Mouse (Mus musculus): ENCODE results near the gene Tmem8b.

Tmem8b gene

GRCm38 (mm10) chr4:43713652-43714219 lies 45.0 kb downstream of the Tmem8b start:
- DNase-seq (ENCODE audit: low spot score) = no peak

- DNase-seq (ENCODE audit: low spot score) = no peak
These were observed 51.9 kb downstream of the Tmem8b start for GRCm38 (mm10) chr4:43720491-43721228.

- no peak for DNase-seq (ENCODE audit: low spot score)
These were observed 53.4 kb downstream of the Tmem8b start for GRCm38 (mm10) chr4:43722191-43722590.

GRCm38 (mm10) chr4:43724764-43725163 lies 56.0 kb downstream of the Tmem8b start:
- DNase-seq (ENCODE audit: low spot score) = peak; percentile 77

- no peak for DNase-seq (ENCODE audit: low spot score)
These were observed 57.6 kb downstream of the Tmem8b start for GRCm38 (mm10) chr4:43726228-43726993.

- DNase-seq (ENCODE audit: low spot score) = no peak
These were observed 58.2 kb downstream of the Tmem8b start, which contains the start of gene Hrct1 for GRCm38 (mm10) chr4:43726995-43727394. Gene Hrct1, plus strand, starts transcription at chr4:43727188.

GRCm38 (mm10) chr4:43727718-43728575 lies 59.2 kb downstream of the Tmem8b start:
- no peak for DNase-seq (ENCODE audit: low spot score)

- no peak for DNase-seq (ENCODE audit: low spot score)
These were observed 59.8 kb downstream of the Tmem8b start for GRCm38 (mm10) chr4:43728576-43728954.

GRCm38 (mm10) chr4:43729126-43729525 lies 60.4 kb downstream of the Tmem8b start:
- no peak for DNase-seq (ENCODE audit: low spot score)

GRCm38 (mm10) chr4:43729794-43730550 lies 61.2 kb downstream of the Tmem8b start, which contains the start of gene Spaar:
Gene Spaar, plus strand, starts transcription at chr4:43730034.
- no peak for DNase-seq (ENCODE audit: low spot score)

- no peak for DNase-seq (ENCODE audit: low spot score)
These were observed 62.1 kb downstream of the Tmem8b start for GRCm38 (mm10) chr4:43730750-43731297.

- DNase-seq (ENCODE audit: low spot score) = no peak
These were observed 63.4 kb downstream of the Tmem8b start for GRCm38 (mm10) chr4:43732171-43732570.

- no peak for DNase-seq (ENCODE audit: low spot score)
These were observed 64.4 kb downstream of the Tmem8b start for GRCm38 (mm10) chr4:43733186-43733585.

GRCm38 (mm10) chr4:43737144-43737543 lies 68.4 kb downstream of the Tmem8b start:
- DNase-seq (ENCODE audit: low spot score) = no peak

- DNase-seq (ENCODE audit: low spot score) = no peak
These were observed 70.4 kb downstream of the Tmem8b start for GRCm38 (mm10) chr4:43738989-43739674.

- DNase-seq (ENCODE audit: low spot score) = no peak
These were observed 72.8 kb downstream of the Tmem8b start for GRCm38 (mm10) chr4:43741526-43741925.
